Mouse (Mus musculus) liver, postnatal 0 days (tissue): ENCODE measurements around the gene Clpsl2. TPM values are rescaled to one million over a fixed set of nuclear protein-coding genes. Genes with fewer than 3 reads are reported as not detected.

Experiments
- ATAC-seq: fragments of 200-750 bp; cut with Nextera tagmentation; 2 replicates; pipeline ENCODE4 v1.8.0; 2017; ENCODE audit warnings: mild to moderate bottlenecking, moderate library complexity
- DNase-seq: peaks from one replicate; pipeline ENCODE4 v3.0.0-alpha.2; 2016
- H3K27ac ChIP-seq: fragments of 300-500 bp; sonication (generic); 2 replicates; pipeline ENCODE4 v1.5.1; 2014; ENCODE audit warnings: antibody characterized with exemption, moderate library complexity, mild to moderate bottlenecking, low read depth
- H3K27me3 ChIP-seq: fragments of 300-500 bp; sonication (generic); 2 replicates; pipeline ENCODE4 v1.6.1; 2014; ENCODE audit warnings: low read length, control low read depth, mixed read lengths; ENCODE audit not compliant: insufficient read depth
- H3K36me3 ChIP-seq: fragments of 300-500 bp; sonication (generic); replicated peaks from 2 replicates; pipeline ENCODE4 v1.6.1; 2014; ENCODE audit warnings: mild to moderate bottlenecking, control low read depth, low read length, moderate library complexity, mixed read lengths; ENCODE audit not compliant: insufficient read depth
- H3K4me1 ChIP-seq: fragments of 300-500 bp; sonication (generic); 2 replicates; pipeline ENCODE4 v1.6.1; 2014; ENCODE audit warnings: antibody characterized with exemption, mild to moderate bottlenecking, control low read depth; ENCODE audit not compliant: insufficient read depth
- H3K4me2 ChIP-seq: fragments of 300-500 bp; sonication (generic); 2 replicates; pipeline ENCODE4 v1.6.1; 2014; ENCODE audit warnings: low read depth, mild to moderate bottlenecking, low read length, moderate library complexity, mixed read lengths
- H3K4me3 ChIP-seq: fragments of 300-500 bp; sonication (generic); 2 replicates; pipeline ENCODE4 v1.5.1; 2014; ENCODE audit warnings: low read depth, low read length
- H3K9ac ChIP-seq: fragments of 300-500 bp; sonication (generic); replicated peaks from 2 replicates; pipeline ENCODE4 v1.6.1; 2014; ENCODE audit warnings: mild to moderate bottlenecking, moderate library complexity
- H3K9me3 ChIP-seq: fragments of 300-500 bp; sonication (generic); 2 replicates; pipeline ENCODE4 v1.6.1; 2016; ENCODE audit warnings: mild to moderate bottlenecking, control low read depth, low read length, mixed read lengths
- CTCF ChIP-seq: sonication (generic); IDR thresholded peaks from 2 replicates; pipeline ENCODE4 v1.5.1; 2016; ENCODE audit warnings: antibody characterized with exemption, low read depth
- EP300 ChIP-seq: IDR thresholded peaks from 2 replicates; pipeline ENCODE4 v1.6.1; 2016; ENCODE audit warnings: antibody characterized with exemption, low read depth, mild to moderate bottlenecking
- WGBS: fragments of 180-500 bp; shearing (Covaris S2); extraction: QIAGEN DNeasy Blood & Tissue Kit; methylation state at CpG from one replicate; pipeline ENCODE4 v1.1.7; 2014; ENCODE audit not compliant: insufficient replicate concordance; 5-methylcytosine and 5-hydroxymethylcytosine counted together
- polyA plus RNA-seq: library from polyadenylated mRNA; unstranded; fragments of >200 nt; fragmentation: Nextera tagmentation; extraction: Ambion mirVana; gene quantifications from 2 replicates; pipeline ENCODE4 v1.2.1, GENCODE M21; 2015

Gene Clpsl2
- polyA plus RNA-seq, 1 experiment from 2014 or later = not detected

GRCm38 (mm10) chr17:28530506-28530905, 18.7 kb upstream of the Clpsl2 start, which contains the start of gene Armc12:
Gene Armc12, plus strand, starts transcription at chr17:28530806.
- Histone ChIP-seq H3K9me3 (no peaks in the 10 kb centered on the region), H3K4me1 (peaks cover 14% of the 10 kb centered on the region), H3K27ac (no peak within 1 kb of the TSS), H3K36me3 (no peaks in the 10 kb centered on the region), H3K4me3 (no peak within 1 kb of the TSS), H3K4me2 (no peak within 1 kb of the TSS), H3K27me3 (no peaks in the 10 kb centered on the region), H3K9ac (no peak within 1 kb of the TSS)
- DNase-seq = no peak
- WGBS = 74% methylated on average over 6 of the region's 6 CpGs
- no peak for TF ChIP-seq CTCF
- TF ChIP-seq EP300 = no peak
- no peak for ATAC-seq

GRCm38 (mm10) chr17:28531946-28532345, 17.3 kb upstream of the Clpsl2 start:
- peak overlapping the region; percentile 30 for H3K4me2 ChIP-seq

GRCm38 (mm10) chr17:28532557-28532956, 16.7 kb upstream of the Clpsl2 start:
- no peak for TF ChIP-seq CTCF
- TF ChIP-seq EP300 = no peak
- ATAC-seq (no peak), DNase-seq (no peak)
- Histone ChIP-seq H3K4me2 (peak overlapping the region; percentile 30; the same call in 1 of the 2 replicates), H3K27me3 (no peaks in the 10 kb centered on the region), H3K4me3 (no peak overlapping the region), H3K36me3 (no peaks in the 10 kb centered on the region), H3K9ac (no peak overlapping the region), H3K4me1 (peaks cover 8% of the 10 kb centered on the region), H3K9me3 (no peaks in the 10 kb centered on the region), H3K27ac (no peak overlapping the region)
- WGBS = 57% methylated on average over 7 of the region's 7 CpGs

More at GRCm38 (mm10) chr17:28531946-28532345, 17.3 kb upstream of the Clpsl2 start:
- Histone ChIP-seq H3K27ac (no peak overlapping the region), H3K36me3 (no peaks in the 10 kb centered on the region), H3K4me3 (no peak overlapping the region), H3K9me3 (no peaks in the 10 kb centered on the region), H3K27me3 (no peaks in the 10 kb centered on the region), H3K4me1 (peaks cover 14% of the 10 kb centered on the region), H3K9ac (no peak overlapping the region)
- peak; percentile 28; the same call in 1 of the 2 replicates for ATAC-seq
- DNase-seq = peak; percentile 70
- no peak for TF ChIP-seq CTCF
- no peak for TF ChIP-seq EP300
- WGBS = 24% methylated on average over 18 of the region's 18 CpGs

DNA sequence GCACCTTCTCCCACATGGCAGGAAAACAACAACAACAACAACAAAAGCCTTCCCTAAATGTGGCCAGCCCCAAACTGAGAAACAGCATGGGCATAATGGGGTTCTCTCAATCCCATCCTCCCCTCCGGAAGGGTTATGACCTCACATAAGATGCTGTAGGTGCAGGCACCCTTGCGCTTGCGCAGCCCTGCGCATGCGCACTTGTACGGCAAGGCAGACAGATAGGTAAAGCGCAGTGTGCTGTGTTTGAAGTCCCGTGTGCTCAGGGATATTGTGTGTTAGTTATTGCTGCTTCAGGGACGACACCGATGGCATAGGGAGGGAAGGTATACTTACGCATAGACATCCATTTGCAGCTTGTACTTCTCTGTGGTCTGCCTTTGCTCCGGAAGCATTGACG, 15.9 kb upstream of the Clpsl2 start:
- H3K27me3 ChIP-seq = no peaks in the 10 kb centered on the region
- 85% methylated on average over 13 of the region's 13 CpGs for WGBS
- no peaks in the 10 kb centered on the region for H3K9me3 ChIP-seq
- H3K36me3 ChIP-seq = no peaks in the 10 kb centered on the region
- no peak overlapping the region for H3K4me2 ChIP-seq
- TF ChIP-seq EP300 (no peak), CTCF (no peak)
- H3K27ac ChIP-seq = no peak overlapping the region
- H3K4me3 ChIP-seq = no peak overlapping the region
- peaks cover 5% of the 10 kb centered on the region; the same call in 1 of the 2 replicates for H3K4me1 ChIP-seq
- ATAC-seq = no peak
- H3K9ac ChIP-seq = no peak overlapping the region
- no peak for DNase-seq

DNA sequence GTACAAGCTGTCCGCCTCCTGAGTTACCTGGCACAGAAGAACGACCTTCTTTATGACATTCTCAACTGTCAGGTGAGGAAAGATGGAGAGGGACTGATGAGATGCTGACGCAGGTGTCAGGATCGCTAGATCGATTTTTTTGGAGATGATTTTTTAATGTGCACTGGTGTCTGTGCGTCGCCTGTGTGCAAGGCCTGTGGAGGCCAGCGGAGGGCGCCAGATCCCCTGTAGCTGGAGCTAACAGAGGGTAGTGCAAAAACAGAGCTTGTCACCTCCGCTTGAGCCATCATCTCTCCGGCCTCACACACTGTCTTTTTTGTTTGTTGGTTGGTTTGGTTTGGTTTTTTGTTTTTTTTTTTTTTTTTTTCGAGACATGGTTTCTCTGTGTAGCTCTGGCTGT, 11.3 kb upstream of the Clpsl2 start:
- ATAC-seq (no peak), DNase-seq (no peak)
- no peak overlapping the region for H3K27ac ChIP-seq
- H3K4me1 ChIP-seq = no peaks in the 10 kb centered on the region
- H3K27me3 ChIP-seq = no peaks in the 10 kb centered on the region
- TF ChIP-seq EP300 (no peak), CTCF (0 out of 2 replicates have a peak, but pooled peaks have one; percentile 20)
- no peak overlapping the region for H3K4me2 ChIP-seq
- H3K9ac ChIP-seq = no peak overlapping the region
- H3K9me3 ChIP-seq = peaks cover 5% of the 10 kb centered on the region; the same call in 1 of the 2 replicates
- WGBS = 47% methylated on average over 12 of the region's 12 CpGs
- no peaks in the 10 kb centered on the region for H3K36me3 ChIP-seq
- H3K4me3 ChIP-seq = no peak overlapping the region

DNA sequence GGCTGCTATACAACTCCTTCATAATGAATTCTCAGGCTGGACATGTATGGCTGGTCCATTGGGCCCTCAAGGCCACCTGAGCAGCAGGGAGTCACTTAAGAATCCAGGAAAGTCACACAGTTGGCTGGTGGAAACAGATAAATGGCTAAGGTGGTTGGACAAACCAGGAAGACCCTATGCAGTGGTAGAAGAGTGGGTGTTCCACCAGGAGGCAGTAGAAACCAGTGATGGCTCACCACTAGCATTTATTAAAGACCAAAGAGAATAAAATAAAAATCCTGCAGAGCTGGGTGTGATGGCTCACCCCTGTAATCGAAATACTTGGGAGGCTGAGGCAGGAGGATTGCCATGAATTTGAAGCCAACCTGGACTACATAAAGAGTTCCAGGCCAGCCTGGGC, 2.3 kb upstream of the Clpsl2 start:
- Histone ChIP-seq H3K9ac (no peak overlapping the region), H3K27ac (no peak overlapping the region)
- DNase-seq = no peak

More for the DNA sequence above, 2.3 kb upstream of the Clpsl2 start:
- Histone ChIP-seq H3K9me3 (no peaks in the 10 kb centered on the region), H3K27me3 (no peaks in the 10 kb centered on the region), H3K4me3 (no peak overlapping the region), H3K4me2 (no peak overlapping the region), H3K36me3 (no peaks in the 10 kb centered on the region), H3K4me1 (no peaks in the 10 kb centered on the region)
- WGBS = 75% methylated on average over 1 of the region's 1 CpGs
- ATAC-seq = no peak
- TF ChIP-seq EP300 (no peak), CTCF (no peak)
